Mouse (Mus musculus) E14TG2a.4 (cell line): Measurements from ENCODE around the gene Synrg.

ENCODE experiments used
- CTCF ChIP-seq: conservative IDR thresholded peaks from 2 replicates; pipeline ENCODE4 v1.5.1; 2014; ENCODE audit warnings: low read length
- NANOG ChIP-seq: IDR thresholded peaks from 2 replicates; pipeline ENCODE4 v1.6.1; 2014; ENCODE audit warnings: borderline replicate concordance, low read length, mixed read lengths
- POU5F1 ChIP-seq: IDR thresholded peaks from 2 replicates; pipeline ENCODE4 v1.6.1; 2014; ENCODE audit warnings: low read length, borderline replicate concordance

GRCm38 (mm10) chr11:84069034-84069370 lies 104.8 kb downstream of the Synrg start, which contains the start of gene Dusp14:
- no peak for TF ChIP-seq CTCF
- no peak for TF ChIP-seq POU5F1
- no peak for TF ChIP-seq NANOG
